Mouse (Mus musculus) testis, adult 2 months (tissue): Measurements from ENCODE around the gene Zfp273. TPM values are rescaled to one million over a fixed set of nuclear protein-coding genes. Genes with fewer than 3 reads are reported as not detected.

Source experiments
- polyA plus RNA-seq: library from polyadenylated mRNA; depleted of rRNA; stranded (reverse); fragments of >200 nt; gene quantifications from 2 replicates; pipeline ENCODE4 v1.2.3, GENCODE M21; 2012; rRNA removed

The Zfp273 gene
- polyA plus RNA-seq, 1 experiment, result 0.59 TPM

Other genes with a start within 250 kb of the Zfp273 start
- 0.32 and 0.34 TPM in 2 replicates for gene Zfp729b, start 204.0 kb upstream of the Zfp273 start, polyA plus RNA-seq
- gene Gm49345, start 176.0 kb upstream of the Zfp273 start, polyA plus RNA-seq, result not detected in 2 replicates
- 0.38 and 0.47 TPM in 2 replicates for gene Zfp729a, start 175.9 kb upstream of the Zfp273 start, polyA plus RNA-seq
- gene Zfp738, start 126.7 kb upstream of the Zfp273 start, polyA plus RNA-seq, result 1.4 and 1.9 TPM in 2 replicates
- gene Zfp65, start 84.6 kb upstream of the Zfp273 start, polyA plus RNA-seq, result 1.4 and 1.5 TPM in 2 replicates
- 0.22 and 0.41 TPM in 2 replicates for gene Zfp85, start 58.5 kb upstream of the Zfp273 start, polyA plus RNA-seq
- gene Zfp493, start 34.0 kb upstream of the Zfp273 start, polyA plus RNA-seq, result 0.37 and 0.51 TPM in 2 replicates
- 10.4 and 12.9 TPM in 2 replicates for gene Gm10037, start 17.4 kb downstream of the Zfp273 start, polyA plus RNA-seq
- gene BC048507, start 49.6 kb downstream of the Zfp273 start, polyA plus RNA-seq, result 98.0 and 98.1 TPM in 2 replicates